In genomic region chr8:120538397-120539240, GRCm38 (mm10) we compare ENCODE assay signal across 8 mouse cellular contexts. TPM values are rescaled to one million over a fixed set of nuclear protein-coding genes. Genes with fewer than 3 reads are reported as not detected.
A peak's percentile ranks its signal among the peaks of the same experiment; 100 is the strongest.
DNase-seq lines count a peak whose midpoint lies in the region; ATAC-seq and TF ChIP-seq lines count a peak whose summit lies in the region.

No protein-coding gene starts in this region.

- ATAC-seq in forebrain, postnatal 0 days = peak; percentile 47
- peak; percentile 44; the same call in 1 of the 2 replicates for ATAC-seq in hindbrain, embryonic 13.5 days (ENCODE audit: low FRiP score)

- H3K27me3 ChIP-seq in forebrain, postnatal 0 days (ENCODE audit: insufficient read depth, low read length) = no peaks in the 10 kb centered on the region
- H3K27me3 ChIP-seq in hindbrain, embryonic 13.5 days = no peaks in the 10 kb centered on the region
- H3K27me3 ChIP-seq in midbrain, embryonic 10.5 days (ENCODE audit: low read depth, poor library complexity, severe bottlenecking) = peaks cover 65% of the 10 kb centered on the region

- H3K9ac ChIP-seq in forebrain, postnatal 0 days = peak overlapping the region; percentile 76
- H3K9ac ChIP-seq in hindbrain, embryonic 13.5 days = peak overlapping the region; percentile 87

- TF ChIP-seq CTCF in forebrain, postnatal 0 days (IDR thresholded peaks at IDR 0.05; ENCODE audit: low read depth) = peak; percentile 45; the same call in 1 of the 2 replicates

- peak overlapping the region; percentile 64 for H3K4me3 ChIP-seq in forebrain, postnatal 0 days (ENCODE audit: low read depth, low read length)
- peak overlapping the region; percentile 59 for H3K4me3 ChIP-seq in hindbrain, embryonic 13.5 days
- H3K4me3 ChIP-seq in midbrain, embryonic 10.5 days = peak overlapping the region; percentile 85

- peaks cover 28% of the 10 kb centered on the region for H3K4me1 ChIP-seq in forebrain, postnatal 0 days (ENCODE audit: insufficient read depth)
- peaks cover 97% of the 10 kb centered on the region for H3K4me1 ChIP-seq in hindbrain, embryonic 13.5 days (replicated peaks)
- H3K4me1 ChIP-seq in midbrain, embryonic 10.5 days = peaks cover 99% of the 10 kb centered on the region

- 1% methylated on average over 37 of the region's 37 CpGs for WGBS in forebrain, postnatal 0 days
- WGBS in hindbrain, embryonic 13.5 days = under 1% methylated on average over 35 of the region's 37 CpGs
- 1% methylated on average over 37 of the region's 37 CpGs for WGBS in midbrain, embryonic 10.5 days

- peak; percentile 78 for DNase-seq in NIH3T3 (ENCODE audit: low read depth)
- peak; percentile 71 for DNase-seq in cerebellum, adult 8-10 months
- peak; percentile 80 for DNase-seq in forebrain, postnatal 0 days
- DNase-seq in left cerebral cortex, postnatal 4 days = peak; percentile 84
- DNase-seq in midbrain, embryonic 10.5 days (ENCODE audit: low spot score) = peak; percentile 89
- peak; percentile 95 for DNase-seq in skeletal muscle tissue, adult 2 months (ENCODE audit: low read depth, low spot score)
- DNase-seq in yolk sac, embryonic 10.5 days (ENCODE audit: low spot score) = peak; percentile 71

- H3K9me3 ChIP-seq in forebrain, postnatal 0 days (ENCODE audit: low read length) = no peaks in the 10 kb centered on the region
- no peaks in the 10 kb centered on the region for H3K9me3 ChIP-seq in hindbrain, embryonic 13.5 days
- H3K9me3 ChIP-seq in midbrain, embryonic 10.5 days (replicated peaks) = no peaks in the 10 kb centered on the region

- intact Hi-C loops in left cerebral cortex, postnatal 4 days (cut with DNase I) = loop anchor here (5.0 to 10.0 kb wide), 2 partner anchors 236 to 254 kb away; no protein-coding TSS in a partner anchor

- peak overlapping the region; percentile 98 for H3K4me2 ChIP-seq in forebrain, postnatal 0 days (ENCODE audit: low read depth)
- peak overlapping the region; percentile 98 for H3K4me2 ChIP-seq in hindbrain, embryonic 13.5 days

- H3K36me3 ChIP-seq in forebrain, postnatal 0 days (ENCODE audit: insufficient read depth) = no peaks in the 10 kb centered on the region
- H3K36me3 ChIP-seq in hindbrain, embryonic 13.5 days = no peaks in the 10 kb centered on the region
- H3K36me3 ChIP-seq in midbrain, embryonic 10.5 days = no peaks in the 10 kb centered on the region

- peak overlapping the region; percentile 98 for H3K27ac ChIP-seq in forebrain, postnatal 0 days (ENCODE audit: low read depth, low read length)
- peak overlapping the region; percentile 99 for H3K27ac ChIP-seq in hindbrain, embryonic 13.5 days
- peak overlapping the region; percentile 98 for H3K27ac ChIP-seq in midbrain, embryonic 10.5 days (replicated peaks)

RNA-seq across cellular contexts. Expression of gene Gins2, which starts 50.5 kb away (rescaled TPM):
- 2.6 and 5.3 TPM in 2 replicates for total RNA-seq in forebrain, postnatal 0 days (2014; rRNA removed)
- 9.6 and 10.7 TPM in 2 replicates for polyA plus RNA-seq in forebrain, postnatal 0 days (2015; fragmentation: Nextera tagmentation; extraction: Ambion mirVana)
- polyA plus RNA-seq in hindbrain, embryonic 13.5 days (2015; fragmentation: Nextera tagmentation; extraction: Ambion mirVana) = 23.1 and 24.5 TPM in 2 replicates
- 1 to 10 TPM; 4.8 to 5.7 TPM for total RNA-seq in left cerebral cortex, postnatal 4 days (2021)
- polyA plus RNA-seq in midbrain, embryonic 10.5 days (2016; fragmentation: Nextera tagmentation; extraction: Ambion mirVana) = 162 and 192 TPM in 2 replicates

Comparison
In these comparisons a context has a peak if more than half of its experiments do, and no peak if none do; other contexts are left out.
1. Peak in every context shown above with its lines: DNase-seq, ATAC-seq, H3K4me3 ChIP-seq and H3K27ac ChIP-seq.